Mouse (Mus musculus): Measurements from ENCODE around the gene Sec22a. TPM values are rescaled to one million over a fixed set of nuclear protein-coding genes. Genes with fewer than 3 reads are reported as not detected.
A peak's percentile ranks its signal among the peaks of the same experiment; 100 is the strongest.

Sec22a gene
- polyA plus RNA-seq, 1 experiment from 2014 or later: 51.4 TPM

GRCm38 (mm10) chr16:35282456-35282855 lies 81.3 kb downstream of the Sec22a start:
- H3K4me3 ChIP-seq: no peak overlapping the region
- 73% methylated on average over 2 of the region's 2 CpGs for WGBS

GRCm38 (mm10) chr16:35278166-35278565 lies 85.6 kb downstream of the Sec22a start:
- WGBS: 79% methylated on average over 6 of the region's 6 CpGs
- Histone ChIP-seq H3K9ac (no peak overlapping the region), H3K4me2 (no peak overlapping the region), H3K4me3 (no peak overlapping the region), H3K36me3 (0 out of 2 replicates have a peak, but pooled peaks cover 2% of the 10 kb centered on the region), H3K4me1 (no peaks in the 10 kb centered on the region), H3K27me3 (peaks cover 4% of the 10 kb centered on the region; the same call in 1 of the 2 replicates), H3K9me3 (no peaks in the 10 kb centered on the region), H3K27ac (no peak overlapping the region)
- no peak for ATAC-seq (ENCODE audit: insufficient number of reproducible peaks, low FRiP score, low TSS enrichment, low read depth)

More at GRCm38 (mm10) chr16:35282456-35282855, 81.3 kb downstream of the Sec22a start:
- no peak for ATAC-seq (ENCODE audit: insufficient number of reproducible peaks, low FRiP score, low TSS enrichment, low read depth)
- no peaks in the 10 kb centered on the region for H3K27me3 ChIP-seq
- no peaks in the 10 kb centered on the region for H3K4me1 ChIP-seq
- H3K36me3 ChIP-seq: 0 out of 2 replicates have a peak, but pooled peaks cover 2% of the 10 kb centered on the region
- H3K9ac ChIP-seq: no peak overlapping the region
- no peak overlapping the region for H3K27ac ChIP-seq
- no peaks in the 10 kb centered on the region for H3K9me3 ChIP-seq
- H3K4me2 ChIP-seq: no peak overlapping the region

DNA sequence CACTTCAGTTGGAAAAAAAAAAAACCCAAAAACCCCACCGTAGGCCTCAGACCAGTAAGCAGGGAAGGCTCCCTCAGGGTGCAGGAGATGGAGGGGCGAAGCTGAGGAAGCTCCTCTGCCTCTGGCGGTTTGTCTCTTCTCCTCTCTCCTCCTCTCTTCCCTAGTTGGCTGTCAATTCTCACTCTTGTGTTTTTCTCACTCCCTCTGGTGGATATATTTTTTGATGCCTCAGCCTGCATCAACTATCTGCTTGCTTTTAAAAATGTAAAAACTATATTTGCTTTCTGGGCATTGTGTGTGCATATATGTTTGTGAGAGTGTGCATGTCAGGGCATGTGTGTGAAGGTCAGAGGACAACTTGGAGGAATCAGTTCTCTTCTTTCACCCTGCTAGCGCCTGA lies 91.3 kb downstream of the Sec22a start:
- peaks cover 4% of the 10 kb centered on the region; the same call in 1 of the 2 replicates for H3K27me3 ChIP-seq
- H3K4me3 ChIP-seq: no peak overlapping the region
- WGBS: 57% methylated on average over 4 of the region's 4 CpGs
- no peaks in the 10 kb centered on the region for H3K4me1 ChIP-seq
- no peak for ATAC-seq (ENCODE audit: insufficient number of reproducible peaks, low FRiP score, low TSS enrichment, low read depth)
- H3K4me2 ChIP-seq: no peak overlapping the region
- peak overlapping the region; percentile 33; the same call in 1 of the 2 replicates for H3K27ac ChIP-seq
- no peaks in the 10 kb centered on the region for H3K9me3 ChIP-seq
- no peaks in the 10 kb centered on the region for H3K36me3 ChIP-seq
- no peak overlapping the region for H3K9ac ChIP-seq

- 49% methylated on average over 4 of the region's 4 CpGs for WGBS
- Histone ChIP-seq H3K4me3 (no peak overlapping the region), H3K27ac (no peak overlapping the region), H3K36me3 (no peaks in the 10 kb centered on the region), H3K9me3 (no peaks in the 10 kb centered on the region), H3K4me2 (no peak overlapping the region), H3K27me3 (peaks cover 4% of the 10 kb centered on the region; the same call in 1 of the 2 replicates), H3K4me1 (no peaks in the 10 kb centered on the region), H3K9ac (no peak overlapping the region)
- ATAC-seq (ENCODE audit: insufficient number of reproducible peaks, low FRiP score, low TSS enrichment, low read depth): no peak
These were observed 92.1 kb downstream of the Sec22a start for GRCm38 (mm10) chr16:35271572-35271971.

GRCm38 (mm10) chr16:35270945-35271344 lies 92.8 kb downstream of the Sec22a start:
- no peak overlapping the region for H3K4me2 ChIP-seq
- no peak for ATAC-seq (ENCODE audit: insufficient number of reproducible peaks, low FRiP score, low TSS enrichment, low read depth)
- H3K9me3 ChIP-seq: no peaks in the 10 kb centered on the region
- H3K36me3 ChIP-seq: no peaks in the 10 kb centered on the region
- H3K27ac ChIP-seq: no peak overlapping the region
- WGBS: 69% methylated on average over 6 of the region's 6 CpGs
- peaks cover 2% of the 10 kb centered on the region; the same call in 1 of the 2 replicates for H3K27me3 ChIP-seq
- no peak overlapping the region for H3K9ac ChIP-seq
- no peak overlapping the region for H3K4me3 ChIP-seq
- no peaks in the 10 kb centered on the region for H3K4me1 ChIP-seq

GRCm38 (mm10) chr16:35270353-35270934 lies 93.3 kb downstream of the Sec22a start:
- no peak for ATAC-seq (ENCODE audit: insufficient number of reproducible peaks, low FRiP score, low TSS enrichment, low read depth)

More at GRCm38 (mm10) chr16:35270353-35270934, 93.3 kb downstream of the Sec22a start:
- Histone ChIP-seq H3K27ac (no peak overlapping the region), H3K4me2 (no peak overlapping the region), H3K4me1 (no peaks in the 10 kb centered on the region), H3K4me3 (no peak overlapping the region), H3K36me3 (no peaks in the 10 kb centered on the region), H3K9me3 (no peaks in the 10 kb centered on the region), H3K27me3 (no peaks in the 10 kb centered on the region), H3K9ac (no peak overlapping the region)
- 40% methylated on average over 10 of the region's 10 CpGs for WGBS

Other genes starting within 250 kb of the Sec22a start
- gene Adcy5, start 209.0 kb downstream of the Sec22a start, polyA plus RNA-seq (2015; fragmentation: Nextera tagmentation; extraction: Ambion mirVana): 1.7 and 2.2 TPM in 2 replicates
- gene Pdia5, start 127.0 kb upstream of the Sec22a start, polyA plus RNA-seq (2015; fragmentation: Nextera tagmentation; extraction: Ambion mirVana): 56.5 and 57.2 TPM in 2 replicates
- gene Sema5b, start 177.2 kb upstream of the Sec22a start, polyA plus RNA-seq (2015; fragmentation: Nextera tagmentation; extraction: Ambion mirVana): 4.5 and 5.0 TPM in 2 replicates

Data from limb, embryonic 15.5 days (tissue).